Mouse (Mus musculus) bone marrow macrophage, adult 2 months (primary cell): ENCODE results near the gene Wdr86.

ENCODE experiments used
- CTCF ChIP-seq: IDR thresholded peaks from 2 replicates; pipeline ENCODE4 v1.5.1; 2012; ENCODE audit warnings: low read depth, mild to moderate bottlenecking, low read length, moderate library complexity
- POLR2A ChIP-seq: IDR thresholded peaks from 2 replicates; pipeline ENCODE4 v1.6.1; 2012; ENCODE audit warnings: mild to moderate bottlenecking, low read depth, low read length, borderline replicate concordance

DNA sequence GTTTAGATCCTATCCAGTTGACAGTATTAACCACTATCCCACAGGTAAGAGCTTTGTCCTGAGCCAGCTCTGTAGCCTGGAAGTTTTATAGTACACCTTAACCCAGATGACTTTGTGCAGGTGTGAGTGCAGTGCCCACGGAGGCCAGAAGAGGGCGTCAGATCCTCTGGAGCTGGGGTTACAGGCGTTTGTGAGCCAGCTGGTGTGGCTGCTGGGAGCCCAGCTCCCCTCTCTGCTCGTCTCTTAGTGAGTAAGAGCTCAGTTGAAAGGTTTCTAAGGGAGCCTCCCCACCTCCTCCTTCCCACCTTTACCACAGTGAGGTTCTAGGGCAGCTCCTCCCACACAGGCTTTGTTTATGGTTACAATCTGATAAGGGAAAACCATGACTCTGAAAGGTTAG is 46.2 kb upstream of the Wdr86 start:
- no peak for TF ChIP-seq POLR2A
- TF ChIP-seq CTCF = peak; percentile 41; the same call in 1 of the 2 replicates
